Mouse (Mus musculus) spleen, postnatal 10 days (tissue): ENCODE data around the gene Mycl.

ENCODE experiments used
- DNase-seq, 2 experiments: peaks; one replicate each; pipeline ENCODE4 v3.0.0; 2021 to 2022; ENCODE audit warnings: low spot score in 2 of 2

Gene Mycl

GRCm38 (mm10) chr4:123014501-123015282 lies 19.2 kb downstream of the Mycl start:
- DNase-seq, result no peak

DNA sequence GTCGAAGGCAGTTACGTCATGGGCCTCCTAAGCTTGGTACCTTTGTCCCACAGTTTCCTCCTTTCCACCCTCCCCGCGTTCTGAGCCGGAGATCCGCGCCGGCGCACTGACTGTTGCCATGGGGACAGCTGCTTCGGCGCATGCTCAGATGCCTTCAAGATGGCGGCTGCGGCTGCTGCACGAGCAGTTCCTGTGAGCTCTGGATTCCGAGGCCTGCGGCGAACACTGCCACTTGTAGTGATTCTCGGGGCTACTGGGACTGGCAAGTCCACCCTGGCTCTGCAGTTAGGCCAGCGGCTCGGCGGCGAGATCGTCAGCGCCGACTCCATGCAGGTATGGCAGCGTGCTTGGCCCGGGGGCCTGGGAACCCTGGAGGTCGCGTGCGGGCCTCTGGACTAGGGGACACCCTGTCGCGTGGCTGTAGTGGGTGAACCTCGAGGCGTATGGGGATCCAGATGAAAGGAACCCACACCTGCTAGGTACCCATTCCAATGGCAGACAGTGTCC lies 21.1 kb downstream of the Mycl start, which contains the start of gene Trit1:
Trit1 (plus strand) TSS at position 147 of the 507 bp plus-strand sequence.
- peak; percentile 84 to 94 for DNase-seq

DNA sequence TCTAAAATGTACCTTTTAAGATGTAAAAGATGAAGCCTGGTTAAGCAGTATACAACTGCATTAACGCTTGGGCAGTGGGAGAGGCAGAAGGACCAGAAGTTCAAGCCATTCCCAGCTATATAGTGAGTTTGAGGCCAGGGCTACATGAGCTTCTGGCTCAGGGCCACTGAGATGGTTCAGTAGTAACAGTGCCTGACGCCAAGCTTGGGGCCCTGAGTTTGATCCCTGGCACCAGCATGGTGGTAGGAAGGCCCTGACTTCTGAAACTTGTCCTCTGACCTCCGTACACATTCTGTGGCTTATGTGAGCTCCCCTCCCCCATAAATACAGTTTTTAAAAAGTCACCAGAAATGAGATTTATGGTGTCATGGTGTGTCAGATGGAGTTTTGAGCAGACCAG lies 26.1 kb downstream of the Mycl start:
- DNase-seq, result no peak

GRCm38 (mm10) chr4:123022896-123023295 lies 27.4 kb downstream of the Mycl start:
- no peak for DNase-seq

DNA sequence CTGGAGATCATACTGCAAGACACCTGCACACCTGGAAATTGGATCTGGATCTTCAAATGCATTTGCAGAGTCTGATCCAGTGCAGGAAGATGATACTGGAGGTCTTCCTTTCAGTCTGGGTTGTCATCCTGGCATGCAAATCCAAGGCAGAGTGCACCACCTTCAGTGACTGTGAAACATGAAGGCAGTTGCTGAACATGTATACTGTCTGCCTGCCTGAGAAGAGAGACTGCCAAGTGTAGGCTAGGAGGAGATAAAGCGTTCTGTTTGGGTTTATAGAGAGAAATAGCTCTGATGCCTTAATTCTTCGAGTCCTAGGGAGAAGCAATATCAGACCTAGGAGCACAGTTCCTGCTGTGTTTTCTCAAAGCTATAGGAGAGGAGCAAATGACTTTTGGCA lies 30.0 kb downstream of the Mycl start:
- DNase-seq, result no peak

DNA sequence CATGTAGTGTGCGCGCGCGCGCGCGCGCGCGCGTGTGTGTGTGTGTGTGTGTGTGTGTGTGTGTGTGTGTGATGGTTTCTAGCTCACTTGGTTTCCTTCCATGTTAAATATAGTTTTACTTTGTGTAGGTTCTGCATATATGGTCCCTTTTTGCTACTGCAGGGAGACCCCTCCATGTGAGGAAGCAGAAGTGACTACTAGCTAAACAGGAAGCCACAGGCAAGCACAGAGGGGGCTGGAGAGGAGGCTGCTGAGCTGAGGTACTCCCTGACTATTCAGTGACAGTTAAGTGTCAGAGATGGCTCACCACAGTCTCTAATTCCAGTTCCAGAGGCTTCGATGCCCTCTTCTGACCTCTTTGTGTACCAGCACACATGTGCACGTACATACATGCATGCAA lies 30.7 kb downstream of the Mycl start:
- peak in 1 of 2 experiments; percentile 61 for DNase-seq

DNA sequence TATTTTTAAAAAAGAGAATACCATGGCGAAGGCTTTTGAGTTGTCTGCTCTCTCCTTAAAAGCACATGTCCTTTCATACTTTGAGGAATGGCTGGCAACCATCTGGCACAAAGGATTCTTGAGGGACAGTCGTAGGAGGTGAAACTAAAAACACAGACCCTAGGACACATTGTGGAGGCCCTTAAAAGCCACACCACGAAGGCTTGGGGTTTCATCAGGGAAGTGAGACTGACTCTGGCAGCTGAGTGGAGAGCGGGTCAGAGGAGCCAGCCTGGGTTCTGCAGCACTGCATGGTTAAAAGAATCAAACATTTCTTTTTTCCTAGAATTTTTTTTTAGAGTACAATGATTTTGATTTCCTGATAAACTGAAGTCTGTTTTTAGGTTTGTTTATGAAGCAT lies 31.1 kb downstream of the Mycl start:
- DNase-seq, result peak in 1 of 2 experiments; percentile 27

GRCm38 (mm10) chr4:123034841-123035240 lies 39.4 kb downstream of the Mycl start:
- DNase-seq, result no peak

- no peak for DNase-seq
These were observed 40.2 kb downstream of the Mycl start for GRCm38 (mm10) chr4:123035636-123036035.

GRCm38 (mm10) chr4:123036710-123037109 lies 41.3 kb downstream of the Mycl start:
- DNase-seq, result no peak

DNA sequence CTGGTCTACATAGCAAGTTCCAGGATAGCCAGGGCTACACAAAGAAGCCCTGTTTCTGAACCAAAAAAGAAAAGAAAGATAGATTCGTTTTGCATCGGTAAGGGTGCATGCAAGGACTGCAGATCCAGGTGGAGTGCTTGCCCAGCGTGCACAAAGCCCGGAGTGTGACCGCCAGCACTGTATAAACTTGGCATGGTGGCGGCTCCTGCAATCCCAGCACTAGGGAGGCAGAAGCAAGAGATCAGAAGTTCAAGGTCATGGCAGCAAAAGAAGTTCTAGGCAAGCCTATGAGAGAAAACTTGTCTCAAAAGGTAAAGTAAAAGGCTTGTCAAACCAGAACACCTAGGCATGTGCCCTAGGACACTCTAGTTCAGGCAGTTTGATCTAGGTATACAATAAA lies 45.7 kb downstream of the Mycl start:
- no peak for DNase-seq

GRCm38 (mm10) chr4:123043858-123044257 lies 48.4 kb downstream of the Mycl start:
- DNase-seq, result no peak

DNA sequence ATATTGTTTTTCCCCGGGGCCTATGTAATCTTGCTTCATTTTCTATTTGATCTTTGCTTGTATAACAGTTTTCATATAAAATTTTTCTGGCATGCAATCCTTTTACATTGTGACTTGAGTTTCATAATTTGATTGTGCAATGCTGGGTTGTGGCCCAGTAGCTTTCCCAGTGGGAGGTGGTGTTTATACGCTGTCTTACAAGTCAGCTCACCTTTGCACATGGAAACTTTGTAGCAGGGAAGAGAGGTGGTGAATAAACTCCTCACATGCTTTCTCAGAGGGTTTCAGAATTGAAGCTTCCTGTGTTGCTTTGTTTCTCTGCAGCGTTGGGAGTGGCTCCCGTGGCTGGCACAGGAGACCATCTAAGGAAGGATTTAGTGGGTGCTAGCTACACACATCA lies 49.4 kb downstream of the Mycl start:
- no peak for DNase-seq

DNA sequence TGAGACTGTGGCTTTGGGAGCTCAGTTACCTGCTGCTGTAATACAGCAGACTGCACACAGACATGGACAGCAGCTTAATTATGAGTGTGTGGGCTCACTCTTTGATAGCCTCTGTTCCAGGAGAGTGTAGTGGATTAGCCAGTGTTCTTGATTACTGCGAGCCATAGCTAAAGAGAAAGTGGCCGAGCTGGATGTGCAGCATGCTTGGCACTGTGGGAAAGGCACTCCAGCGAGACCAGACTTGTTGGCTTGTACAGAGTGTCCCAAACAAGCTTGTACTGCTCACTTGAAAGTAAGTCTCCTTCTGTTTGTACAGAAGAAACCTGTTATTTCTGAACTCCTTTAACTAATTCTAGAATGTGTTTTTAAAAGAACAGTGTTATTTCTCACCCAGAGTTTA lies 50.8 kb downstream of the Mycl start:
- no peak for DNase-seq

DNA sequence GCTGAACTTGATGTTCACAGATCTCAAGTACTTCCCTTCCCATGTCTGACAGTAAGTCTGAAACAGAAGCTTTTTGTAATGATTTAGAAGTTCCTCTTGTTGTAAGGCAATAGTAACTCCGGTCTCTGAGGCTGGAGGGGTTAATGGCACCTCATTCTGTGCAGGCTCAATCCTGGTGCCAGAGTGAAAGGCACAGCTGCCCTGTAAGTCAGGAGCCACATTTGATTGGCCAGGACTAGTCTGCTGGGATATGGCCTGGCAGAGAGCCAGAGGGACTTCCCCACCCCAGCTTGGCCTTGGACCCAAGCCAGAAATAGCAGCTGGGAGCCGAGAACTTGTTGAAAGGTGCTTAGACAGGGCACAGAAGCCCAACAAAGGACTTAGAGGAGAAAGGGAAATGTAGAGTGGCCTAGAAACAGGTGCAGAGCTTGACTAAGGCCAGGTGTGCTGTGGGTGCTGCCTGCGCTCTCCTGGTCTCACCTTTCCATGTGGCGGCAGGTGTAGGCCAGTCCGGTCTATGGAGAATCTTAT lies 55.3 kb downstream of the Mycl start:
- DNase-seq, result peak; percentile 12 to 71
